Mouse (Mus musculus) kidney, adult 2 months (tissue): ENCODE data around the gene Tmem246.

ENCODE experiments used
- CTCF ChIP-seq: fragments of 200-500 bp; conservative IDR thresholded peaks from 2 replicates; pipeline ENCODE4 v1.5.1; 2011; ENCODE audit warnings: low read depth, mild to moderate bottlenecking, control low read depth, low read length, moderate library complexity, mixed read lengths; ENCODE audit not compliant: insufficient read depth, insufficient read length
- POLR2A ChIP-seq: fragments of 200-500 bp; IDR thresholded peaks from one replicate; pipeline ENCODE4 v1.6.1; 2011; ENCODE audit warnings: low read depth, low read length, control low read depth

GRCm38 (mm10) chr4:49637821-49638220, 40.1 kb upstream of the Tmem246 start:
- TF ChIP-seq CTCF (no peak), POLR2A (no peak)
